Mouse (Mus musculus): ENCODE data around the gene Olfr640.

Gene Olfr640

GRCm38 (mm10) chr7:104018953-104019352 is 6.4 kb downstream of the Olfr640 start:
- Histone ChIP-seq H3K27me3 (ENCODE audit: insufficient read depth, low read length) (no peaks in the 10 kb centered on the region), H3K4me3 (replicated peaks; ENCODE audit: low read length) (no peak overlapping the region), H3K9me3 (ENCODE audit: low read length) (no peaks in the 10 kb centered on the region), H3K4me1 (replicated peaks; ENCODE audit: low read depth, low read length) (no peaks in the 10 kb centered on the region), H3K36me3 (ENCODE audit: insufficient read depth, low read length) (no peaks in the 10 kb centered on the region)
- no peak for TF ChIP-seq POU5F1 (IDR thresholded peaks at IDR 0.05; ENCODE audit: borderline replicate concordance, low read length)
- TF ChIP-seq CTCF (conservative IDR thresholded peaks at IDR 0.05; ENCODE audit: low read length) = no peak
- TF ChIP-seq NANOG (IDR thresholded peaks at IDR 0.05; ENCODE audit: borderline replicate concordance, low read length) = no peak

- no peak within 1 kb of the TSS for H3K4me3 ChIP-seq (replicated peaks; ENCODE audit: low read length)
- H3K4me1 ChIP-seq (replicated peaks; ENCODE audit: low read depth, low read length) = no peaks in the 10 kb centered on the region
- no peaks in the 10 kb centered on the region for H3K27me3 ChIP-seq (ENCODE audit: insufficient read depth, low read length)
- no peaks in the 10 kb centered on the region for H3K9me3 ChIP-seq (ENCODE audit: low read length)
- no peaks in the 10 kb centered on the region for H3K36me3 ChIP-seq (ENCODE audit: insufficient read depth, low read length)
- TF ChIP-seq POU5F1 (IDR thresholded peaks at IDR 0.05; ENCODE audit: borderline replicate concordance, low read length) = no peak
- TF ChIP-seq CTCF (conservative IDR thresholded peaks at IDR 0.05; ENCODE audit: low read length) = no peak
- TF ChIP-seq NANOG (IDR thresholded peaks at IDR 0.05; ENCODE audit: borderline replicate concordance, low read length) = no peak
These were observed 8.2 kb downstream of the Olfr640 start, which contains the start of gene Olfr639 for GRCm38 (mm10) chr7:104017203-104017602. TSS of gene Olfr639 (minus strand) at chr7:104017303.

GRCm38 (mm10) chr7:103999124-103999523 is 26.2 kb downstream of the Olfr640 start:
- Histone ChIP-seq H3K27me3 (ENCODE audit: insufficient read depth, low read length) (no peaks in the 10 kb centered on the region), H3K4me3 (replicated peaks; ENCODE audit: low read length) (no peak overlapping the region), H3K9me3 (ENCODE audit: low read length) (no peaks in the 10 kb centered on the region), H3K4me1 (replicated peaks; ENCODE audit: low read depth, low read length) (no peaks in the 10 kb centered on the region), H3K36me3 (ENCODE audit: insufficient read depth, low read length) (no peaks in the 10 kb centered on the region)
- TF ChIP-seq NANOG (IDR thresholded peaks at IDR 0.05; ENCODE audit: borderline replicate concordance, low read length) = no peak
- TF ChIP-seq POU5F1 (IDR thresholded peaks at IDR 0.05; ENCODE audit: borderline replicate concordance, low read length) = no peak
- TF ChIP-seq CTCF (conservative IDR thresholded peaks at IDR 0.05; ENCODE audit: low read length) = no peak

- no peaks in the 10 kb centered on the region for H3K27me3 ChIP-seq (ENCODE audit: insufficient read depth, low read length)
- H3K9me3 ChIP-seq (ENCODE audit: low read length) = no peaks in the 10 kb centered on the region
- no peak within 1 kb of the TSS for H3K4me3 ChIP-seq (replicated peaks; ENCODE audit: low read length)
- H3K4me1 ChIP-seq (replicated peaks; ENCODE audit: low read depth, low read length) = no peaks in the 10 kb centered on the region
- H3K36me3 ChIP-seq (ENCODE audit: insufficient read depth, low read length) = no peaks in the 10 kb centered on the region
- no peak for TF ChIP-seq POU5F1 (IDR thresholded peaks at IDR 0.05; ENCODE audit: borderline replicate concordance, low read length)
- TF ChIP-seq CTCF (conservative IDR thresholded peaks at IDR 0.05; ENCODE audit: low read length) = no peak
- no peak for TF ChIP-seq NANOG (IDR thresholded peaks at IDR 0.05; ENCODE audit: borderline replicate concordance, low read length)
These were observed 26.9 kb downstream of the Olfr640 start, which contains the start of gene Olfr638 for GRCm38 (mm10) chr7:103998446-103998845. TSS of gene Olfr638 (plus strand) at chr7:103998746.

GRCm38 (mm10) chr7:103971782-103972181 is 53.6 kb downstream of the Olfr640 start:
- Histone ChIP-seq H3K9me3 (ENCODE audit: low read length) (peaks cover 9% of the 10 kb centered on the region; the same call in 1 of the 2 replicates), H3K27me3 (ENCODE audit: insufficient read depth, low read length) (no peaks in the 10 kb centered on the region), H3K4me3 (replicated peaks; ENCODE audit: low read length) (no peak overlapping the region), H3K36me3 (ENCODE audit: insufficient read depth, low read length) (no peaks in the 10 kb centered on the region), H3K4me1 (replicated peaks; ENCODE audit: low read depth, low read length) (no peaks in the 10 kb centered on the region)
- TF ChIP-seq NANOG (IDR thresholded peaks at IDR 0.05; ENCODE audit: borderline replicate concordance, low read length) = no peak
- TF ChIP-seq POU5F1 (IDR thresholded peaks at IDR 0.05; ENCODE audit: borderline replicate concordance, low read length) = no peak
- TF ChIP-seq CTCF (conservative IDR thresholded peaks at IDR 0.05; ENCODE audit: low read length) = no peak

GRCm38 (mm10) chr7:103970852-103971251 is 54.5 kb downstream of the Olfr640 start, which contains the start of gene Olfr635:
TSS of gene Olfr635 (plus strand) at chr7:103971152.
- no peaks in the 10 kb centered on the region for H3K4me1 ChIP-seq (replicated peaks; ENCODE audit: low read depth, low read length)
- no peaks in the 10 kb centered on the region for H3K27me3 ChIP-seq (ENCODE audit: insufficient read depth, low read length)
- H3K36me3 ChIP-seq (ENCODE audit: insufficient read depth, low read length) = no peaks in the 10 kb centered on the region
- no peak within 1 kb of the TSS for H3K4me3 ChIP-seq (replicated peaks; ENCODE audit: low read length)
- peaks cover 9% of the 10 kb centered on the region; the same call in 1 of the 2 replicates for H3K9me3 ChIP-seq (ENCODE audit: low read length)
- TF ChIP-seq CTCF (conservative IDR thresholded peaks at IDR 0.05; ENCODE audit: low read length) = no peak
- TF ChIP-seq POU5F1 (IDR thresholded peaks at IDR 0.05; ENCODE audit: borderline replicate concordance, low read length) = no peak
- TF ChIP-seq NANOG (IDR thresholded peaks at IDR 0.05; ENCODE audit: borderline replicate concordance, low read length) = no peak

All from E14TG2a.4 (cell line).